Mouse (Mus musculus) heart, embryonic 10.5 days (tissue): Measurements from ENCODE around the gene Bpgm. TPM values are rescaled to one million over a fixed set of nuclear protein-coding genes. Genes with fewer than 3 reads are reported as not detected.

Experiments used
- DNase-seq: peaks from one replicate; pipeline ENCODE4 v3.0.0-alpha.2; 2017; ENCODE audit warnings: low spot score
- H3K27ac ChIP-seq: fragments of 300-500 bp; sonication (generic); 2 replicates; pipeline ENCODE4 v1.5.1; 2016; ENCODE audit warnings: mild to moderate bottlenecking
- H3K27me3 ChIP-seq: fragments of 300-500 bp; sonication (generic); 2 replicates; pipeline ENCODE4 v1.6.1; 2016; ENCODE audit warnings: mild to moderate bottlenecking; ENCODE audit not compliant: poor library complexity, insufficient read depth, severe bottlenecking
- H3K36me3 ChIP-seq: fragments of 300-500 bp; sonication (generic); 2 replicates; pipeline ENCODE4 v1.6.1; 2016; ENCODE audit warnings: mild to moderate bottlenecking, moderate library complexity
- H3K4me1 ChIP-seq: fragments of 300-500 bp; sonication (generic); 2 replicates; pipeline ENCODE4 v1.6.1; 2016; ENCODE audit warnings: mild to moderate bottlenecking
- H3K4me3 ChIP-seq: fragments of 300-500 bp; sonication (generic); 2 replicates; pipeline ENCODE4 v1.5.1; 2016; ENCODE audit warnings: mild to moderate bottlenecking, moderate library complexity
- H3K9me3 ChIP-seq: fragments of 300-500 bp; sonication (generic); 2 replicates; pipeline ENCODE4 v1.6.1; 2016; ENCODE audit warnings: mild to moderate bottlenecking, moderate library complexity
- WGBS: fragments of 180-500 bp; shearing (Covaris S2); methylation state at CpG from one replicate; pipeline ENCODE4 v1.1.7; 2016; 5-methylcytosine and 5-hydroxymethylcytosine counted together
- polyA plus RNA-seq: library from polyadenylated mRNA; unstranded; fragments of >200 nt; fragmentation: Nextera tagmentation; extraction: Ambion mirVana; gene quantifications from 2 replicates; pipeline ENCODE4 v1.2.1, GENCODE M21; 2016

Gene Bpgm
- polyA plus RNA-seq, 1 experiment from 2014 or later = 54.3 TPM

DNA sequence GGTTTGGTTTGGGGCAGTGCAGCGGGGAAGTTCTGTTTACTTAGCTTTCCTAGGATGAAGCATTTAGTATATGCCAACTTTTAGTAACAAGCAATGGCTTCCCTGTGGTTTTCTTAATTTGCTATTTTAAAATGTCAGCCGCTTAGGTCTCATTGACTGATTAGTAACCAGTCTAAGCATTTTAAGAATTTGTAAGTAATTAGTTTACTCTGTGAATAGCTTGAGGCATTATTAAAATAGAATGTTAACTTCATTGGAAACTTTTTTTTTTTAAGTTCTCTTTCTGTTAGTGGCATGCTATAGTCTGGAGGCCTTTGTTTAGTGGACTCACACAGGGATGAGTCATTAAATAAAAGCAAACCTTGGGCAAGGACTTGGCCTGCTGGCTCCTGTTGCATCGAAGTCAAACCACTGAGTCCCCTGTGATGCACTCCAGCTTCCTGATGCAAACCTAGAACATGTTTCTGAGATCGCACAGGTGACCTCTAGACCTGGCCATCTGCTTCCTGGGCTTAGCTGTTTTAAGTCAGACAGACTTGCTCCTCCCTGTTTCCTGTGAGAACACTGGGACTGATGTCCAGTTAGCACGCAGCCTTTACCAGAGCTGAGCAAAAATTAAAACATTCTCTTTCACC is 22.1 kb downstream of the Bpgm start:
- H3K36me3 ChIP-seq = no peaks in the 10 kb centered on the region
- no peaks in the 10 kb centered on the region for H3K27me3 ChIP-seq
- H3K4me1 ChIP-seq = peaks cover 16% of the 10 kb centered on the region; the same call in 1 of the 2 replicates
- H3K27ac ChIP-seq = no peak overlapping the region
- no peak overlapping the region for H3K4me3 ChIP-seq
- WGBS = 82% methylated on average over 5 of the region's 5 CpGs
- H3K9me3 ChIP-seq = no peaks in the 10 kb centered on the region
- DNase-seq = no peak

DNA sequence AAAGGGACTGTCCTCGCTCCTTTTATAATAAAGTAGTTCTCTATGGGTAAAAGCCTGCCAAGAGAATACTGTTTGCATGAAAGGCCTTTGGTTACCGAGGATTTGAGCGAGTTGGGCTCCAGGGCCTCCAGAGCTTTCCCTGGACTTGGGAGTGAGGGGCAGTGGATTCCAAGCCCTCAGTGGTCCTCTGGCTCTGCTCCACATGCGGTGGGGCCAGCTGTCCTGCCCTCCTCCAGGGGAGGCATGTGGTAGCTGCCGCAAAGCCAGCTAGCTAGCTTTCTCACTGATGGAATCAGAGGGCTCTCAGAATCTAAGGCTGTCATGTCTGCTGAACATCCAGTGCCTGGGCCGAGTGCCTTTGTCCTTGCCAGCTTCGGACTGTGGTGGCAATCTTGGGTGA is 26.3 kb downstream of the Bpgm start:
- H3K27ac ChIP-seq = no peak overlapping the region
- no peaks in the 10 kb centered on the region for H3K9me3 ChIP-seq
- no peak for DNase-seq
- H3K36me3 ChIP-seq = peaks cover 5% of the 10 kb centered on the region
- peaks cover 20% of the 10 kb centered on the region for H3K4me1 ChIP-seq
- no peak overlapping the region for H3K4me3 ChIP-seq
- WGBS = 82% methylated on average over 7 of the region's 7 CpGs
- H3K27me3 ChIP-seq = no peaks in the 10 kb centered on the region

GRCm38 (mm10) chr6:34505957-34506356 is 29.9 kb downstream of the Bpgm start:
- Histone ChIP-seq H3K4me3 (no peak overlapping the region), H3K27me3 (no peaks in the 10 kb centered on the region), H3K4me1 (peaks cover 21% of the 10 kb centered on the region), H3K36me3 (peaks cover 5% of the 10 kb centered on the region), H3K27ac (no peak overlapping the region; the same call in 1 of the 2 replicates), H3K9me3 (no peaks in the 10 kb centered on the region)
- DNase-seq = no peak
- WGBS = 66% methylated on average over 11 of the region's 11 CpGs

GRCm38 (mm10) chr6:34507581-34507980 is 31.6 kb downstream of the Bpgm start:
- no peak for DNase-seq
- peaks cover 5% of the 10 kb centered on the region for H3K36me3 ChIP-seq
- peaks cover 24% of the 10 kb centered on the region for H3K4me1 ChIP-seq
- H3K4me3 ChIP-seq = no peak overlapping the region
- no peaks in the 10 kb centered on the region for H3K9me3 ChIP-seq
- no peaks in the 10 kb centered on the region for H3K27me3 ChIP-seq
- H3K27ac ChIP-seq = no peak overlapping the region; the same call in 1 of the 2 replicates
- WGBS = 72% methylated on average over 4 of the region's 4 CpGs

DNA sequence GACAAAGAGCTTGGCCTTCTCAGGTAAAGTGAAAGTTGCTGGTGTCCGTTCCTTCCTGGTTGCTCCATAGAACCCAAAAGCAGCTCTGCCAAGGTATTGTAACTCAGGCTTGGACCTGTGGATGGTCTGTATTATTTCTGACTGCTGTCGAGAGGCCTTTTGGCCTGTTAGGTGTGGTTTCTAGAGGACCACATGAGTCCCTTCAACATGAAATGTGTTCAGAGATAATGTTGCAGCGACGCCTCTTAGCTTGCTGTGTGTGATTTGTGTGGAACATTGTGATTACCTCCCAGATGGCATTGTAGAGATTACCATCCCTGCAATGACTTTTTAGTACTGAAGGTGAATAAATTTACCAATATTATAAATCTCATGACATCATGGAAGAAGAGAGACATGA is 32.0 kb downstream of the Bpgm start:
- DNase-seq = no peak
- H3K9me3 ChIP-seq = no peaks in the 10 kb centered on the region
- no peak overlapping the region for H3K27ac ChIP-seq
- WGBS = 84% methylated on average over 4 of the region's 4 CpGs
- H3K27me3 ChIP-seq = no peaks in the 10 kb centered on the region
- H3K4me1 ChIP-seq = peaks cover 24% of the 10 kb centered on the region
- no peak overlapping the region for H3K4me3 ChIP-seq
- peaks cover 5% of the 10 kb centered on the region for H3K36me3 ChIP-seq

- Histone ChIP-seq H3K9me3 (no peaks in the 10 kb centered on the region), H3K27me3 (no peaks in the 10 kb centered on the region), H3K36me3 (peaks cover under 1% of the 10 kb centered on the region; the same call in 1 of the 2 replicates), H3K4me1 (peaks cover 28% of the 10 kb centered on the region), H3K27ac (no peak overlapping the region), H3K4me3 (no peak overlapping the region)
- no peak for DNase-seq
- 87% methylated on average over 5 of the region's 5 CpGs for WGBS
Measured at GRCm38 (mm10) chr6:34510277-34510676, 34.3 kb downstream of the Bpgm start.

GRCm38 (mm10) chr6:34511410-34511809 is 35.4 kb downstream of the Bpgm start:
- H3K4me1 ChIP-seq = peaks cover 24% of the 10 kb centered on the region
- no peaks in the 10 kb centered on the region for H3K36me3 ChIP-seq
- 32% methylated on average over 2 of the region's 2 CpGs for WGBS
- H3K4me3 ChIP-seq = no peak overlapping the region
- H3K27ac ChIP-seq = peak overlapping the region; percentile 49; the same call in 1 of the 2 replicates
- no peak for DNase-seq
- no peaks in the 10 kb centered on the region for H3K27me3 ChIP-seq
- H3K9me3 ChIP-seq = no peaks in the 10 kb centered on the region

DNA sequence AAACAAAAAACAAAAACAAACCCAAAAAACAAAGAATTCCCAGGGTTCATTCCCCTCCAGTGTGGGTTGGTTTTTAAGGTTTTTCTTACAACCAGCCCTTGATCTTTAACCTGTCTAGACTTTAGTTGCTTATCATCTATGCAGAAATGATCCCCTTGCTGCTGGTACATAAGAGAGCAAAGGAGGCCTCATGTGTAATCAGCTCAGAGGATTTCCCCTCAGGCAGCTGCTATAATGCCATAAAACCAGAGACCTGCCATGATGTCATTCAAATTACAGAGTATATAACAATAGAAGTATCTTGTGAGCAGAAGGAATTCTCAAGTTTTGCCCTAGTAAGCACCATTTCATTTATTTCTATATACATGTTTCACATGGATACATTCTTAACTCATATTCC is 36.7 kb downstream of the Bpgm start:
- peaks cover 16% of the 10 kb centered on the region for H3K4me1 ChIP-seq
- no peak overlapping the region for H3K27ac ChIP-seq

GRCm38 (mm10) chr6:34514655-34515054 is 38.6 kb downstream of the Bpgm start:
- no peak overlapping the region for H3K4me3 ChIP-seq
- H3K27me3 ChIP-seq = no peaks in the 10 kb centered on the region
- DNase-seq = no peak
- peak overlapping the region; percentile 64; the same call in 1 of the 2 replicates for H3K27ac ChIP-seq
- peaks cover 19% of the 10 kb centered on the region for H3K4me1 ChIP-seq
- H3K36me3 ChIP-seq = no peaks in the 10 kb centered on the region
- 56% methylated on average over 5 of the region's 5 CpGs for WGBS
- H3K9me3 ChIP-seq = no peaks in the 10 kb centered on the region

More for the DNA sequence above, 36.7 kb downstream of the Bpgm start:
- Histone ChIP-seq H3K36me3 (no peaks in the 10 kb centered on the region), H3K4me3 (no peak overlapping the region), H3K9me3 (no peaks in the 10 kb centered on the region), H3K27me3 (no peaks in the 10 kb centered on the region)
- DNase-seq = no peak

DNA sequence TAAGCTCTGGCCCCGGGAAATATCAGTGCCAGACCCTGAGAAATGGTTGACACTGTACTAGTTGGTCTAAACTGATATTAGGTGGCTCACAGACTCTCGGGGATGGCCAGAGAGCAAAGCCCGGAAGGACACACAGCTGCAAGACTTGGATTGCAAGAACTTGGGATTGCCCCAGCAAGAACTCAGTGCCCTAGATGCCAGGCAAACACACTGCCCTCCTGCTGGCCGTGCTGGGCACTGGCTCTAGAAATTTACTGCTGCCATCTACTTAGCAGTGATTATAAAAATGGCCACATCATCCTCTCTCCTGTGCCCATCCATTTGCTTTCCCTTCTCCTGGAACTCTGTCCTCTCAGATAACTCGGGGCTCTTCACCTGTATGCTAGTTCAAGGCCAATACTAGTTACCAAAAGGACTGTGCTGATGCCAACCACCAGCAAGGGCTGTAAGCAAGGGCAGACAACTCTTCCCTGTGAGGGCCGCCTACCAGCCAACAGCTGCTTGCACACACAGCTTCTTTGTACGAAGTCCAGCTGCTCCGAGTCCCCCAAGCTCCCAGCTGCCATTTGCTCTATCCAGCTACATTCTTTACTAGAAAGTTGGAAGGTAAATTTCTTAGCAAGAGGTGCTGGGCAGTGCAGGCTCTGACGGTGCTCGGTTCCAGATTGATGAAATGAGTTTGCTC is 39.2 kb downstream of the Bpgm start:
- Histone ChIP-seq H3K36me3 (no peaks in the 10 kb centered on the region), H3K27me3 (no peaks in the 10 kb centered on the region), H3K4me3 (no peak overlapping the region), H3K27ac (peak overlapping the region; percentile 64), H3K9me3 (no peaks in the 10 kb centered on the region), H3K4me1 (peaks cover 19% of the 10 kb centered on the region)
- WGBS = 72% methylated on average over 10 of the region's 10 CpGs
- no peak for DNase-seq

DNA sequence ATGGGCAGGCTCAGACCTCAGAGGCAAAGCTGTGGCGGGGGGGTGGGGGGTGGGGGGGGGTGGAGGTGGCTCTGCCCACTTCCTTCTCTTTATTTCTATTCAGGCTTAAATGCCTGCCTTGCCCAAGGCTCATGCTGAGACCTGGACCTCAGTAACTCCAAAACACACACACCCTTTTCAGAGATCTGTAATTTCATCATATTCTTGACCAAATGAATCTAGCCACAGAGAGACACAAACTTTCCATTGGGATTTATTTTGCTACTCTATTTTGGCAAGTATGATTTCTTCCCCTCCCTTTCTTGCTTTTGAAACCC is 39.7 kb downstream of the Bpgm start:
- WGBS = 79% methylated on average over 1 of the region's 1 CpGs
- Histone ChIP-seq H3K9me3 (no peaks in the 10 kb centered on the region), H3K27ac (peak overlapping the region; percentile 64; the same call in 1 of the 2 replicates), H3K36me3 (no peaks in the 10 kb centered on the region), H3K4me1 (peaks cover 19% of the 10 kb centered on the region), H3K4me3 (no peak overlapping the region), H3K27me3 (no peaks in the 10 kb centered on the region)
- no peak for DNase-seq

- peaks cover 11% of the 10 kb centered on the region for H3K4me1 ChIP-seq
- no peaks in the 10 kb centered on the region for H3K36me3 ChIP-seq
- peak overlapping the region; percentile 80 for H3K27ac ChIP-seq
- H3K4me3 ChIP-seq = no peak overlapping the region
- no peaks in the 10 kb centered on the region for H3K9me3 ChIP-seq
- peak; percentile 91 for DNase-seq
- no peaks in the 10 kb centered on the region for H3K27me3 ChIP-seq
- 70% methylated on average over 5 of the region's 5 CpGs for WGBS
Measured at GRCm38 (mm10) chr6:34517750-34518149, 41.7 kb downstream of the Bpgm start.

- no peak for DNase-seq
- Histone ChIP-seq H3K4me3 (no peak overlapping the region), H3K36me3 (no peaks in the 10 kb centered on the region), H3K4me1 (peaks cover 15% of the 10 kb centered on the region), H3K27me3 (no peaks in the 10 kb centered on the region), H3K27ac (peak overlapping the region; percentile 80), H3K9me3 (no peaks in the 10 kb centered on the region)
- WGBS = 74% methylated on average over 1 of the region's 1 CpGs
Measured at GRCm38 (mm10) chr6:34519087-34519486, 43.1 kb downstream of the Bpgm start.
